Mouse (Mus musculus): ENCODE results near the gene Bcl11a. TPM values are rescaled to one million over a fixed set of nuclear protein-coding genes. Genes with fewer than 3 reads are reported as not detected.
A peak's percentile ranks its signal among the peaks of the same experiment; 100 is the strongest.

The Bcl11a gene
- polyA plus RNA-seq, 1 experiment from 2014 or later: 145 TPM

DNA sequence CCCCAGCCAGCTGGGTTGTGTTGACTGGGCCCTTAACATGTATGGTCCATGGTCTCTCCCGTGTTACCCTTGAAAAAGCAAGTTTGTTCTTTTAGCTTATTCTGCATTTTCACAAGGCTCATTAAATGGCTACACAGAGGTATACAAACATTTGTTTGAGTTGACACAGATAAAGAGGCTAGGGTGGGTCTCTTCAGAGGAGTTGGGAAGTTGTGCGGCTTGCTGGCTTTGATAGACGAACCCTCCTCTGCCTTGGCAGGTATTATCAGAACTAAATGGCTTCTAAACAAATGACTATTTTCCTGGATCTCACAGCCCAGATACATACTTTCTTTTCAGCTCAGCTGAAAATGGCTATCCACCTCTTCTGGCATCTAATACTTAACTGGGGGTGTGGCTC lies 70.7 kb downstream of the Bcl11a start:
- no peak overlapping the region for H3K27ac ChIP-seq (ENCODE audit: low read depth, low read length)
- H3K27me3 ChIP-seq (ENCODE audit: control insufficient read depth, insufficient read depth, low read length): no peaks in the 10 kb centered on the region
- H3K4me3 ChIP-seq (ENCODE audit: low read depth, low read length): no peak overlapping the region
- 86% methylated on average over 3 of the region's 3 CpGs for WGBS
- no peak overlapping the region for H3K4me2 ChIP-seq (ENCODE audit: low read depth, low read length)
- H3K9ac ChIP-seq (replicated peaks; ENCODE audit: low read depth, low read length): no peak overlapping the region
- H3K4me1 ChIP-seq (ENCODE audit: control insufficient read depth, insufficient read depth, low read length): peaks cover 21% of the 10 kb centered on the region
- H3K36me3 ChIP-seq (ENCODE audit: control insufficient read depth, insufficient read depth, low read length): no peaks in the 10 kb centered on the region
- ATAC-seq (ENCODE audit: low read depth): no peak
- H3K9me3 ChIP-seq (ENCODE audit: control insufficient read depth, low read length): no peaks in the 10 kb centered on the region

DNA sequence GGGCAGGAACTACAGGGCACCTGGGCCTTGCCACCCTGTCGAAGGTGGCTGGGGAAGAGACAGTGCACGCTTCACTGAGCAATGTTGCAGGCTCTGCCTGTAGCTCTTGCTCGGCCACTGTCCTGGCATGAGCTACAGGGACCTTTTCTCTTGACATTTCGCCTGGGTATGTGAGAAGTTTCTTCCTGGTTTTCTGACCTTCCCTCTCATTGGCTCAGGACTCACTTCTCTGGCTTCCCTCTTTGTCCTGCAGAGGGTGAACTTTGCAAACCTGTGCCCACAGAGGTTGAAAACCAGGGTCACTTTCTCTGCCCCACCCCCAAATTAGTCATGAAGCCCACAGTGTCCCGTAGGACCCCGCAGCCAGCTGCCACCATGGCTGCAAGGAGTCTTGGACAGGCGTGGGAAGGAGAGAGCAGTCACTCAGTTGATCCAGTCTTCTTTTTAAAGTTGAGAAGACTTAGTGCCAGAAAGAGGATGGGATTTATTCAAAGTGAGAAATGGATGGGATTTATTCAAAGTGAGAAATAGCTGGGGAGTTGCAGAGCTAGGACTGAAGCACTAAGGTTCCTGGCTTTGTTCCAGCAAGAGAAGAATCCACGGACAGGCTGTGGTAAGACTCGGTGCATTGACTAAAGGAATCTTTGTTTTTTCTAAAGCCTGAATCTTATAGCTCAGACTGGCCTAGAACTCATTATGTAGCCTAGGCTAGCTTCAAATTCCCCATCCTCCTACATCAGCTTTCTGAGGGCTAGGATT lies 71.8 kb downstream of the Bcl11a start:
- Histone ChIP-seq H3K36me3 (ENCODE audit: control insufficient read depth, insufficient read depth, low read length) (no peaks in the 10 kb centered on the region), H3K9me3 (ENCODE audit: control insufficient read depth, low read length) (no peaks in the 10 kb centered on the region), H3K9ac (replicated peaks; ENCODE audit: low read depth, low read length) (no peak overlapping the region), H3K27me3 (ENCODE audit: control insufficient read depth, insufficient read depth, low read length) (no peaks in the 10 kb centered on the region), H3K4me3 (ENCODE audit: low read depth, low read length) (no peak overlapping the region), H3K4me2 (ENCODE audit: low read depth, low read length) (no peak overlapping the region), H3K4me1 (ENCODE audit: control insufficient read depth, insufficient read depth, low read length) (peaks cover 25% of the 10 kb centered on the region), H3K27ac (ENCODE audit: low read depth, low read length) (no peak overlapping the region)
- WGBS: 65% methylated on average over 9 of the region's 9 CpGs
- ATAC-seq (ENCODE audit: low read depth): no peak

DNA sequence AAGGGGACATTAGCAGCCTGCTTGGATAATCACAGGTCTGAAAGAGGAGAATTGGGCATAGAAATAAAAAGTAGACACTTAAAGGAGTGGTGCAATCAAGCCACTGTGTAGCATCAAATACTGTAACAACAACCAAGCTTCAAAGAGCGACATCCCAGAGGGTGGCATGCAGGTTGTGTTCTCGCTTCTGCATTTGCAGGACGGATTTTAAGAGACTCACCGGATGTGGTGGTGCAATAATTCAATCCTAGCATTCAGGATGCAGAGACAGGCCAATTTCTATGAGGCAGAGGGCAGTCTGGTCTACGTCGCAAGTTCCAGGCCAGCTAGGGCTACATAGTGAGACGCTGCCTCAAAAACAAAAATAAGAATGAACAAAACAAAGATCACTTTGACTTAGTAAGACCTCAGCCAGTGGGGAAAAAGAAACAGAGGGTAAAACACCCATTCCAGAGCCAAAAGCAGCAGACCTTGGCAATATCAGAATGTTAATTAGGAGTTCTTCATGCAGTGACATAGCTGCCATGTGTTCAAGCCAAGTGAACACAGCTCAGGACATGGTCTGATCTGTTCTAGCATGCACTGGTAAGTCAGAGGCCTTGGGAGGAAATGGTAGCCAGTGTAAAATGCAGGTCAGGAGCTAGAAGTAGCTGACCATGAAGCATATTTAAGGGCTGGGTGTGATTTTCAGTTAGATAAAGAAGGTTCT lies 74.4 kb downstream of the Bcl11a start:
- H3K4me2 ChIP-seq (ENCODE audit: low read depth, low read length): no peak overlapping the region
- H3K36me3 ChIP-seq (ENCODE audit: control insufficient read depth, insufficient read depth, low read length): no peaks in the 10 kb centered on the region
- no peak overlapping the region for H3K4me3 ChIP-seq (ENCODE audit: low read depth, low read length)
- no peaks in the 10 kb centered on the region for H3K9me3 ChIP-seq (ENCODE audit: control insufficient read depth, low read length)
- no peak overlapping the region for H3K27ac ChIP-seq (ENCODE audit: low read depth, low read length)
- no peak for ATAC-seq (ENCODE audit: low read depth)
- H3K9ac ChIP-seq (replicated peaks; ENCODE audit: low read depth, low read length): no peak overlapping the region
- no peaks in the 10 kb centered on the region for H3K27me3 ChIP-seq (ENCODE audit: control insufficient read depth, insufficient read depth, low read length)
- H3K4me1 ChIP-seq (ENCODE audit: control insufficient read depth, insufficient read depth, low read length): peaks cover 22% of the 10 kb centered on the region
- WGBS: 82% methylated on average over 7 of the region's 7 CpGs

DNA sequence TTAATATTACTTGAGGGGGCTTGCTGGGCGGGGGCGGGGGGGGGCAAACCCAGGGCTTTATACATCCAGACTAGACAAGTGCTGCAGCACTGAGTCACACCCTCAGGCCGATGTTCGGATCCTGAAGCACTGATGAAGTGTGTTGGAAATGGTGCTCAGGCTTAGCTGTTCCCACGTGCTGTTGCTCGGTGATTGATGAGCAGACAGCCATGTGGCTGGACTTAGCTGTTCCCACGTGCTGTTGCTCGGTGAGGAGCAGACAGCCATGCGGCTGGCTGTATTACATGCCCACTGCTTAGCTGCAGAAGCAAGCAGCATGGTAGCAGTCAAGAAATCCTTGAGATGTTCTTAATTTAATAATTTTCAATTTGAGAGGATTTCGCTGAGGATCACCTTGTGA lies 75.2 kb downstream of the Bcl11a start:
- Histone ChIP-seq H3K9ac (replicated peaks; ENCODE audit: low read depth, low read length) (no peak overlapping the region), H3K4me3 (ENCODE audit: low read depth, low read length) (no peak overlapping the region), H3K9me3 (ENCODE audit: control insufficient read depth, low read length) (no peaks in the 10 kb centered on the region), H3K36me3 (ENCODE audit: control insufficient read depth, insufficient read depth, low read length) (no peaks in the 10 kb centered on the region), H3K27me3 (ENCODE audit: control insufficient read depth, insufficient read depth, low read length) (no peaks in the 10 kb centered on the region), H3K27ac (ENCODE audit: low read depth, low read length) (no peak overlapping the region), H3K4me1 (ENCODE audit: control insufficient read depth, insufficient read depth, low read length) (peaks cover 29% of the 10 kb centered on the region), H3K4me2 (ENCODE audit: low read depth, low read length) (no peak overlapping the region)
- ATAC-seq (ENCODE audit: low read depth): peak; percentile 72
- 34% methylated on average over 10 of the region's 10 CpGs for WGBS

DNA sequence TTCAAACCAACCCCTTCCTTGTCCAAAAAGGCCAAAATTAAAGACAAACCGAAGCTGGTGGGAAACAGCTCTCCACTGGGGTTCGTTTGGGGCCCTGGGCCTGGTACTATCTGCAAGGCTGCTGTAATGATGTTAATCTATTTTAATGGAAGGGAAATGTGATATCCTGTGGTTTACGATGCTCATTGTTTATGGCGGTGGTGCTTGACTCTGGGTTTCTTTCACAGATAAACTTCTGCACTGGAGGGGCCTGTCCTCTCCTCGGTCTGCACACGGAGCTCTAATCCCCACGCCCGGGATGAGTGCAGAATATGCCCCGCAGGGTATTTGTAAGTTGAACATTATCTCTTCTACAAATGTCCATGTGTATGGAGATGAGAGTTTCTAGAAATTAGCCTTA lies 80.2 kb downstream of the Bcl11a start:
- Histone ChIP-seq H3K4me2 (ENCODE audit: low read depth, low read length) (no peak overlapping the region), H3K4me1 (ENCODE audit: control insufficient read depth, insufficient read depth, low read length) (peaks cover 27% of the 10 kb centered on the region), H3K9ac (replicated peaks; ENCODE audit: low read depth, low read length) (no peak overlapping the region), H3K9me3 (ENCODE audit: control insufficient read depth, low read length) (no peaks in the 10 kb centered on the region), H3K27me3 (ENCODE audit: control insufficient read depth, insufficient read depth, low read length) (no peaks in the 10 kb centered on the region), H3K27ac (ENCODE audit: low read depth, low read length) (no peak overlapping the region), H3K4me3 (ENCODE audit: low read depth, low read length) (no peak overlapping the region), H3K36me3 (ENCODE audit: control insufficient read depth, insufficient read depth, low read length) (0 out of 2 replicates have a peak, but pooled peaks cover under 1% of the 10 kb centered on the region)
- WGBS: 34% methylated on average over 9 of the region's 9 CpGs
- no peak for ATAC-seq (ENCODE audit: low read depth)

DNA sequence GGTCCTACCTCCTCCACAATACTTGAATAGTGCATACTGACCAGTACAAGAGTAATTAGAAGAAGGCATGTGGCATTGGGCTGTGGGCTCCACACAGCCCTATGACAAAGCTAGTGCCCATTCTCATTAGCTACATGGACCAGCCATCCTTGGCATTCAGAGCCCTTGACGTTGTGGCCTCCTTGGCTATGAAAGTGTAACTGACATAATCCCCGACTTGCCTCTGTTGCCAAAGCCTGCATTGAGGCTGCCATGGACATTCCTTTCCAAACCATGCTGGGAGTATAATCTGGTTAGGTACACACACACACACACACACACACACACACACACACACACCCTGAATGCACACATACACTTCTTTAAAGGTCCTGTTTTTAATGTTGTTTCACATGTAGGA lies 81.8 kb downstream of the Bcl11a start:
- Histone ChIP-seq H3K4me1 (ENCODE audit: control insufficient read depth, insufficient read depth, low read length) (peaks cover 20% of the 10 kb centered on the region; the same call in 1 of the 2 replicates), H3K9me3 (ENCODE audit: control insufficient read depth, low read length) (no peaks in the 10 kb centered on the region), H3K27ac (ENCODE audit: low read depth, low read length) (no peak overlapping the region), H3K4me3 (ENCODE audit: low read depth, low read length) (no peak overlapping the region), H3K27me3 (ENCODE audit: control insufficient read depth, insufficient read depth, low read length) (no peaks in the 10 kb centered on the region), H3K9ac (replicated peaks; ENCODE audit: low read depth, low read length) (no peak overlapping the region), H3K4me2 (ENCODE audit: low read depth, low read length) (no peak overlapping the region), H3K36me3 (ENCODE audit: control insufficient read depth, insufficient read depth, low read length) (peaks cover 12% of the 10 kb centered on the region; the same call in 1 of the 2 replicates)
- WGBS: 93% methylated on average over 2 of the region's 2 CpGs
- ATAC-seq (ENCODE audit: low read depth): no peak

DNA sequence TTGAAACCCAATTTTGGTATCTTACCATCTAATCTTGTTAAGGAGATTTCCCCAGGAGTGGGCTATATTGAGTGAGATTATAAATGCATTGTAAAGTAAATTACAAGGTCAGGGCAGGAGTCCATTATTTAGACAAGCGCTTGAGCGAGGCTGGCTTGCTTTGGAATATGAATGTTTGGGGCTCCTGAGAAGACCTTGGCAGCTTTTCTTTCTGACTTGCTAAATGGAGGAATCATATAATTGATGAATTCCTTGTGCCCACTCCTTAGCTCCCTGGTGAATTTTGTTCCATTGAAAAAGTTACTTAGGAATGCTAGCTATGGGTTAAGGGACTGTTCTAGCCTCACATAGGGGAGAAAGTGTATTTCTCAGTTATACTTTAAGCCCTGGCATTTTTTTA lies 83.6 kb downstream of the Bcl11a start:
- Histone ChIP-seq H3K27me3 (ENCODE audit: control insufficient read depth, insufficient read depth, low read length) (no peaks in the 10 kb centered on the region), H3K9ac (replicated peaks; ENCODE audit: low read depth, low read length) (no peak overlapping the region), H3K4me3 (ENCODE audit: low read depth, low read length) (no peak overlapping the region), H3K36me3 (ENCODE audit: control insufficient read depth, insufficient read depth, low read length) (peaks cover 17% of the 10 kb centered on the region; the same call in 1 of the 2 replicates), H3K4me2 (ENCODE audit: low read depth, low read length) (no peak overlapping the region), H3K4me1 (ENCODE audit: control insufficient read depth, insufficient read depth, low read length) (peaks cover 20% of the 10 kb centered on the region; the same call in 1 of the 2 replicates), H3K27ac (ENCODE audit: low read depth, low read length) (no peak overlapping the region), H3K9me3 (ENCODE audit: control insufficient read depth, low read length) (no peaks in the 10 kb centered on the region)
- ATAC-seq (ENCODE audit: low read depth): no peak
- WGBS: 53% methylated on average over 2 of the region's 2 CpGs

DNA sequence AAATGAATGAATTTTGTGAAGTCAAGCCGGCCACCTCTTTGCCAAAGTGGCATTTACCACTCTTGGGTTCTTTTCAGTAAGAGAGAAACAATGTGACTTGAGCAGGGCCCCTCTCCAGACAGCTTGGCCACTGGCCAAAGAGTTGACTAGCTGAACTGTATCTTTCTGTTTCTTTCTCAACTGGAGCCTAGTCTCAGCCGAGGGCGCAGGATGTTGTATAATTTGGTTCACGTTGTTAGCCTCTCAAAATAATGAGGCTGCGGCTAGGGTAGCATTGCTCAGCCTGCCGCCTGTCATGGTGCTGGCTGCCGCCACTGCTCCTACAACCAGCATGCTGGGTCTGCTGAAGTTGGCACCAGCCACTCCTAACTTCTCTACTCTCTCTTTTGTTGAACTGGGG lies 84.2 kb downstream of the Bcl11a start:
- H3K9ac ChIP-seq (replicated peaks; ENCODE audit: low read depth, low read length): no peak overlapping the region

DNA sequence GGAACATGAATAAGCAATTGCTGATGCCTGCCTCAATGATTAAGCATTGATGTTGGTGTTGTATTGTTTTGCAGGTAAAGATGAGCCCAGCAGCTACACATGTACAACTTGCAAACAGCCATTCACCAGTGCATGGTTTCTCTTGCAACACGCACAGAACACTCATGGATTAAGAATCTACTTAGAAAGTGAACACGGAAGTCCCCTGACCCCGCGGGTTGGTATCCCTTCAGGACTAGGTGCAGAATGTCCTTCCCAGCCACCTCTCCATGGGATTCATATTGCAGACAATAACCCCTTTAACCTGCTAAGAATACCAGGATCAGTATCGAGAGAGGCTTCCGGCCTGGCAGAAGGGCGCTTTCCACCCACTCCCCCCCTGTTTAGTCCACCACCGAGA lies 85.2 kb downstream of the Bcl11a start:
- Histone ChIP-seq H3K27ac (ENCODE audit: low read depth, low read length) (no peak overlapping the region), H3K9ac (replicated peaks; ENCODE audit: low read depth, low read length) (no peak overlapping the region), H3K36me3 (ENCODE audit: control insufficient read depth, insufficient read depth, low read length) (peaks cover 17% of the 10 kb centered on the region; the same call in 1 of the 2 replicates), H3K4me1 (ENCODE audit: control insufficient read depth, insufficient read depth, low read length) (peaks cover 13% of the 10 kb centered on the region; the same call in 1 of the 2 replicates), H3K4me3 (ENCODE audit: low read depth, low read length) (no peak overlapping the region), H3K4me2 (ENCODE audit: low read depth, low read length) (no peak overlapping the region), H3K27me3 (ENCODE audit: control insufficient read depth, insufficient read depth, low read length) (no peaks in the 10 kb centered on the region), H3K9me3 (ENCODE audit: control insufficient read depth, low read length) (no peaks in the 10 kb centered on the region)
- ATAC-seq (ENCODE audit: low read depth): no peak
- WGBS: 92% methylated on average over 8 of the region's 8 CpGs

More for the DNA sequence above, 84.2 kb downstream of the Bcl11a start:
- Histone ChIP-seq H3K36me3 (ENCODE audit: control insufficient read depth, insufficient read depth, low read length) (peaks cover 17% of the 10 kb centered on the region; the same call in 1 of the 2 replicates), H3K4me3 (ENCODE audit: low read depth, low read length) (no peak overlapping the region), H3K9me3 (ENCODE audit: control insufficient read depth, low read length) (no peaks in the 10 kb centered on the region), H3K4me1 (ENCODE audit: control insufficient read depth, insufficient read depth, low read length) (peaks cover 20% of the 10 kb centered on the region; the same call in 1 of the 2 replicates), H3K4me2 (ENCODE audit: low read depth, low read length) (no peak overlapping the region), H3K27me3 (ENCODE audit: control insufficient read depth, insufficient read depth, low read length) (no peaks in the 10 kb centered on the region), H3K27ac (ENCODE audit: low read depth, low read length) (no peak overlapping the region)
- WGBS: 30% methylated on average over 7 of the region's 7 CpGs
- peak; percentile 65; the same call in 1 of the 2 replicates for ATAC-seq (ENCODE audit: low read depth)

Measured in neural tube, embryonic 14.5 days (tissue).